Mouse (Mus musculus) brain, embryonic 14.5 days (tissue): ENCODE results near the gene Gpr84. TPM values are rescaled to one million over a fixed set of nuclear protein-coding genes. Genes with fewer than 3 reads are reported as not detected.

Experiments
- DNase-seq: peaks from one replicate; pipeline ENCODE4 v3.0.0-alpha.2; 2011; ENCODE audit warnings: low read depth
- CTCF ChIP-seq: fragments of 200-500 bp; IDR thresholded peaks from 2 replicates; pipeline ENCODE4 v1.5.1; 2012; ENCODE audit warnings: inconsistent platforms, mild to moderate bottlenecking, moderate library complexity, borderline replicate concordance; ENCODE audit not compliant: insufficient read depth, insufficient read length; ENCODE audit errors: extremely low read depth
- POLR2A ChIP-seq: fragments of 200-500 bp; IDR thresholded peaks from 2 replicates; pipeline ENCODE4 v1.6.1; 2012; ENCODE audit warnings: mild to moderate bottlenecking, inconsistent platforms, borderline replicate concordance; ENCODE audit not compliant: poor library complexity, insufficient read depth, insufficient read length, severe bottlenecking; ENCODE audit errors: extremely low read depth
- polyA plus RNA-seq: library from polyadenylated mRNA; depleted of rRNA; stranded (reverse); fragments of >200 nt; gene quantifications from 2 replicates; pipeline ENCODE4 v1.2.3, GENCODE M21; 2012

The Gpr84 gene
- polyA plus RNA-seq, 1 experiment = 0.30 TPM

- TF ChIP-seq CTCF (no peak), POLR2A (no peak)
- DNase-seq = no peak
Measured at GRCm38 (mm10) chr15:103315979-103316776, 5.8 kb upstream of the Gpr84 start.

DNA sequence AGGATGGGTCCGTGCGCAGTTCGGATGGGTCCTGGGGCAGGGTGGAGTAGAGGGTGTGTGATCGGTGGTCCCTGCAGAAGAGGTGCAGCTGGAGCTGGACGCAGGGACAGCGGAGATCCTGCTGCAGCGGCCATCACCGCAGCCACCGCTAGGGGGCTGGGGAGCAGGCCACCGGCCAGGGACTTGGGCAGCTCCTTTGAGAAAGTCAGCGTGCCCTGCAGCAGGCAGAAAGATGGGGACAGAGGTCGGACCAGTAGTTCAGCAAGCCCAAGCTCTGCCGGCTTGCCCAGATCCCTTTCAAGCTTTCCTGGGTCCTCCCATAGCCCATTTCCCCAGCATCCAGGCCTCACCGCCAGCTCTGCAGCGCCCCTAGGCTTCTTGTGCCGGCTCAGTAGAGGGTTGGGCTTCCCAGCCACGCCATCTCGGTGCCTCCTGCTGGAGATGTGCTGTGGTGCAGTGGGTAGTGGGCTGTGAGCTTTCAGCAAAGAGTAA is 4.6 kb upstream of the Gpr84 start:
- TF ChIP-seq CTCF = peak; percentile 81
- no peak for TF ChIP-seq POLR2A

DNA sequence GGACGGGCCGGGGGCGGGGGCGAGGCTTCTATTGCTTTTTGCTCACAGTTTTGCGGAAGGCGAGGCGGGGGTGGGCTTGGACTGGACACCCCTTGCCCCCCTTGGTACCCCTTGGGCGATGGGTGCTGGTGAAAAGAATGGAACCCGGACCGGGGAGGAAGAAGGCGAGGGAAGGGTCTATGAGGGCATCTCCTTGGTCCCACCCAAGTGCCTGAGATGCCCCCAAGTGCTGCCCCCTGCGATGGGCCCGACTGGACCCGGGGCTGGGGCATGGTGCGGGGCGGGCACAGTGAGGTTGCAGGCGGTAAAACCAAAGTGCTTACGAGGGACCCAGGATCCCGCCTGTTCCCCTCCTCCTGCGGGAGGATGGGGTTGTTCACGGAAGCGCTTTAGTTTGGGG is 3.8 kb upstream of the Gpr84 start:
- no peak for DNase-seq

More for the DNA sequence above, 4.6 kb upstream of the Gpr84 start:
- DNase-seq = peak; percentile 83

GRCm38 (mm10) chr15:103313495-103314095 is 3.2 kb upstream of the Gpr84 start:
- TF ChIP-seq CTCF (peak; percentile 75; the same call in 1 of the 2 replicates), POLR2A (no peak)
- DNase-seq = peak; percentile 90

More for the DNA sequence above, 3.8 kb upstream of the Gpr84 start:
- TF ChIP-seq CTCF (no peak), POLR2A (no peak)

- TF ChIP-seq CTCF (no peak), POLR2A (no peak)
Measured at GRCm38 (mm10) chr15:103308876-103309580, 1.4 kb downstream of the Gpr84 start.

DNA sequence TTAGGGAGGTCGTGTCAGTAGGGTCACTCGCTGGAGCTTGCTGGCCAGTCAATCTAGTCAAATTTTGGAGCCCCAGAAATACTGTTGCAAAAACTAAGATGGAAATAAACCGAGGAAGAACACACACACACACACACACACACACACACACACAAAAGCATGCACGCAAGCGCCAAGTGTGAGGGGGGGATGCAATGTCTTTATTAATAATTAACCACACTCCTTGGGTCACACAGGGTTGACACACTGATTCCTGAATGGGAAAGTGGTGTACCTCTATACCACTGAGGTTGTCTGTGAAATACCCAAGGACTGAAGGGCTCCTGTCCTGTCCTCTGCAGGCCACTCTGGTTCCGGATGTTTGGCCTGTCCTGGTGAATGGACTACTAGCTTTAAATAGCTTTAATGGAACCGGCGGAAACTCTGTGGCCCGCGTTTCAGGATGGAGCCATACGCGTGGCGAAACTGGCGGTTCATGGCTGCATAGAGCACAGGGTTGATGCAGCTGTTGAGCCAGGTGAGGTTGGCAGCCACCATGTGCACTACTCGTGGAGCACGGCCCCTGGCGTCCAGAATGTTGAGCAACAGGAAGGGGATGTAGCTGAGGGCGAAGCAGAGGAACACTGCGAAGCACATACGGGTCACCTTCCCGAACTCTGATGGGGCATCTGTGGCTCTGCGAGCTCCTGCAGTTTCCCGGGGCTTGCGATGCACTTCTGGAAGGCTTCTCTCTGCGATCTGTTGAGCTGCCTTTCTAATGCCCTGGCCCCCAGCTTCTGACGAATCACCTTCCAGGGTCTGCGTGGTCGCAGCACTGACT is 2.1 kb downstream of the Gpr84 start:
- no peak for TF ChIP-seq POLR2A
- TF ChIP-seq CTCF = 0 out of 2 replicates have a peak, but pooled peaks have one; percentile 8
- DNase-seq = no peak

More at GRCm38 (mm10) chr15:103308876-103309580, 1.4 kb downstream of the Gpr84 start:
- no peak for DNase-seq

- TF ChIP-seq POLR2A (no peak), CTCF (peak; percentile 91)
- peak; percentile 97 for DNase-seq
Measured at GRCm38 (mm10) chr15:103307125-103307524, 3.3 kb downstream of the Gpr84 start.

- no peak for DNase-seq
- TF ChIP-seq CTCF (no peak), POLR2A (no peak)
Measured at GRCm38 (mm10) chr15:103305792-103306645, 4.4 kb downstream of the Gpr84 start.

GRCm38 (mm10) chr15:103305070-103305678 is 5.2 kb downstream of the Gpr84 start:
- TF ChIP-seq POLR2A (peak; percentile 98), CTCF (no peak)
- DNase-seq = peak; percentile 100
